Mouse (Mus musculus) liver, postnatal 0 days (tissue): ENCODE measurements around the gene Fgd5.

ENCODE experiments used
- CTCF ChIP-seq: sonication (generic); IDR thresholded peaks from 2 replicates; pipeline ENCODE4 v1.5.1; 2016; ENCODE audit warnings: antibody characterized with exemption, low read depth
- EP300 ChIP-seq: IDR thresholded peaks from 2 replicates; pipeline ENCODE4 v1.6.1; 2016; ENCODE audit warnings: antibody characterized with exemption, low read depth, mild to moderate bottlenecking

- TF ChIP-seq CTCF (no peak), EP300 (no peak)
Measured at GRCm38 (mm10) chr6:92038158-92038557, 59.5 kb downstream of the Fgd5 start.
